Mouse (Mus musculus) forelimb bud, embryonic 11.5 days (tissue): ENCODE data around the gene Lrrc7.
"Not testable (repeated sequence)": the region's sequence is repeated elsewhere in the genome, so short reads cannot be mapped to it uniquely, and the experiment has no call there.

ENCODE experiments used
- DNase-seq: peaks from one replicate; pipeline ENCODE4 v3.0.0-alpha.2; 2012; ENCODE audit warnings: low read depth, low spot score

Lrrc7 gene

DNA sequence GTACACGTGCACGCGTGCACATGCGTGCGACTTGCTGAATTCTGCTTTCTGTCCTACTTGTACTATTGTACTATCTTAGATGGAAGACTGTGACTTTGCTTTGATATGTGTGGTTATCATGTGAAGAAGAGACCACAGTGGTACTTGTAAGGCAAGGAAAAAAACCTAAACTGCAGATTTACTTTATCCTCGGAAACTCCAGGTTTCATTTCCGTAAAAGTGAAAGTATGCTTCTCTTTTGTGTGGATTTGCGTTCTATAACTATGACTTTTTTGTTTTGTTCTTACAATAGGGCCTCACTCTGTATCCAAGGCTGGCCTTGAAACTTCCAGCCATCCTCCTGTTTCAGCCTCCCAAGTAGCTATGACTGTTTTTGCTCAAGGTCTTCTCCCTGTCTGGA is 392.8 kb downstream of the Lrrc7 start:
- no peak for DNase-seq

DNA sequence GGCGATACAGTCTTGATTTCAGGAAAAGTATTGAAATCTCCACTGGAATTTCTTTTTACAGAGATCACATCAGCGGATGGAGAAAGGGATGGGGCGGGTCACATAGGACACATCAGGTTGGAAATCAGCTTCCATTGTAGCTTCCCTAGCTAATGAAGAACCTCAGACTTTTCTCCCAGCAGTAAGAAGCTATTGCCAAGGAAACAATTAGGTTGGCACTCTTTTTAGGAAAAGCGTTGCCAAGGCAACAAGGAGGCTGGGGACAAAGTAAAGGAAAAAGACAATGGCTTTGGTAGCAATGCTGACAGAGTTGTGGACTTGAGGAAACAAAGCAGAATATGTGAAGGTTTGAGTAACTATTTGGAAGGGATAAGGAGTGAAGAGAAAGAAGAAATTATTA is 393.6 kb downstream of the Lrrc7 start:
- DNase-seq, result no peak

DNA sequence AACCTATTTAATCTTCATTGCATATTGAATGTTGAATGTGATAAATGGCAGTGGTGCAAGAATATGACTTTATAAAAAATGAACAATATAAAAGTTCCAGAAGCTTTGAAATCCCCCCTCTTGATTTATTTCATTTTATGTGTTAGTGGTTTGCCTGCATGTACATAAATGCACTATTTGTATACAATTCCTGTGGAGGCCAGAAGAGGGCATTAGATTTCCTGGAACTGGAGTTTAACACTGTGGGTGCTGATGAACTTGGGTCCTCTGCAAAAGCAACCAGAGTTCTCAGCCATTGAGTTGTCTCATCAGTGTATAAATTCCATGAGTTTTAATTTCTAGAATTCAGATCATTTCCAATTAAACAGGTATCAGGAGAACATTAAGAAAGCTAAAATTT is 397.0 kb downstream of the Lrrc7 start:
- DNase-seq, result no peak

DNA sequence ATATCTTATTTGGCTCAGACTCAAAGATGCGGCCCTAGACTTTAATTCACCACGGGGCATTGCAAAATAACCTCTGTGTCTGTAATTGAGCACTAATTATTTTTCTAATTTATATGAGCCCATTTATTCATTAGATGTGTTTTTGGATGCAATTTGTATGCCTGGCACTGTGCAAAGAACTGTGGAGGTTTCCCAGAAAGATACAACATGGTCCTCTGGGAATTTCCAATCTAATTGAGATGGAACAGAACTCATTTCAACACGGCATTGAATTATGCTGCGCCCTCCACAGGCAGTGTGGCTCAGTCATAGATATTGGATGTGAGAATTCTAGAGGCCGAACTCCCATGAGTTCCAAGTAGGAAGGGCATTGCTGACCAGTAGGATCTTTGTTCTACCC is 397.6 kb downstream of the Lrrc7 start:
- DNase-seq, result no peak

DNA sequence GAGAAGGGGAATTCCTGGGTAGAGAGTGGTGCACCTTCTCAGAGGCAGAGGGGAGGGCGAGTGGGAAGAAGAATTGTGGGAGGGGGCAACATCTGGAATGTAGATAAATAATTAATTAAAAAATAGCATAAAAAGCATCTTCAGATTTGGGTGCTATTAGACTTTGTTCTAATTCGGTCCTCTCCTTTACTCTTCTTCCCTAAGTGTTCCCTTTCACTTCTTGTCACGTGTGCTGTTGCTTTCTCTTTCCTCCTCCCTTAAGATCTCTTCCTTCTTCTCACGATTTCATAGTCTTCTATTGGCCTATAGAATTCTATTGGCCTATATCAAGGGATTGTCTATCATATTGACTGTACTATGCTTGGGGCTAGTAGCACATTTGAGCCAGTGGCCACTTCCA is 398.9 kb downstream of the Lrrc7 start:
- no peak for DNase-seq

DNA sequence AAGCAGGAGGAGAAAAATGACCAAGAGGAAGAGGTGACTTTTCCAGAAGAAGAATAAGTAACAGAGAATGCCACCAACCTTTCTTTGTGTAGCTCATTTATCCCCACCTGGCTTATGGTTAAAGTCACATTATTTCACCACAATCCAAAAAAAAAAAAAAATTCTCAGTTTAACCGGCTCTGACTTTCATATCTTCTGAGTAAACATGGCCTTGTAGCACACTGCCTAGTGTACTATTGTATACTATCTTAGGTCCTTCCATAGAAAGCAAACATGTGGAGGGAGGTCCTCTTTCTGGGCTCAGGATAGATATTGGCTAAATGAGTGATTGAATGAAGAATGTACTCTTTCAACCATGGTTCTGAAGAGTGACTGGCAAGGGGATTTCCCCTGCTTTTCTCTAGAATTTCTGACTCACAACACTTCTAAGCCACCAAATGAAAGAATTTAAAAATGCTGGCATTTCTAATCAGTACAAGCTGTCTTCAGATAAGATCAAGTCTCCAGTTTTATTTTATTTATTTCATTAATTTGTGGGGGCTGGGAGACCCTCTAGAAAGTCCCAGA is 400.0 kb downstream of the Lrrc7 start:
- DNase-seq, result no peak

DNA sequence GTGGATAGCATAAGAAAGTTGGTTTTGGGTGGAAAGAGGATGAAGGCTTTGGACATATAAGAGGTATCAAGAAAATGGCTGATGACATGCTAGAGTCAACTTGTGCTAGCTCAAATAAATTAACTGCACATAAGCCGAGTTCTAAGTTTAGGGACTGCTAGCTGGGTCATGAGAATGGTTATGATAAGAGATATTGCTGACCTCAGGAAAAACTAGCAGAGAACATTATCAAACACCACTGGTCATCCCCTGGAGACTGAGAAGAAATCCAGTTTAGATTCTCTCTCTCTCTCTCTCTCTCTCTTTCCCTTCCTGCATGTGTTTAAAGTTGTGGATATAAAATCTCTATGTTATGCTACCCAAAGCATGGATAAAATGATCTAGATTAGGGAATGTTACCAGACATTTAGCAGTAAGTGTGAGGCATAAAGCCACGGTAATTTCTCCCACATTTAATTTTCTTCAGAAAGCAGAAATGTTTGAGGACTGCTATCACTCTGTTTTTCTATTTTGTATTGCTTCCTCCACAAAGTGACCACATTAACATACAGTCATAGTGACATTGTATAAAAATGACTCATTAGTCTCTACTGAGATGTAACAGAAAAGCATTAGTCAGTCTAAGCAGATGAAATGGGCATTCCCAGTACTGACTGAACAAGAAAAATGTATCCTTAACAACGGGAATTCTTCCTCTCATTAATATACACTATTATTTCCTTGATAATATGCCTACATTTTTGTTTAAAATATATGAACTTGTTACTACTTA is 406.3 kb downstream of the Lrrc7 start:
- no peak for DNase-seq

DNA sequence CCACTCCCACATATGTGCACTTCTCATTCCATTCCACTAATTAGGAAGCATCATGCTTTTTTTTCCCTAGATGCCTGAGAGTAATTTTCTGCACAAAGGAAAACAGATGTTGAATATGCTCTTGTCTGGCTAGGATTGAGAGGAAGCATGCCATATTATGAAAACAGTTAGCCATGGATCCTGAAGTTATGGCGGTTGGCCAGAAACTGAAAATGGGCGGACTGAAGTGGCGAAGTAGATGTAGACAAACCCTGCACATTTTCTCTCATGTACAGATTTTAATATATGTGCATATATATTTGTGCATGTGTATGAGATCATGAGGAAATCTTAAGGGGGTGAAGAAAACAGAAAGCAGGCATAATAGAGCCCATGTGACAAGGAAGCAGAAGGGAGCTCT is 407.9 kb downstream of the Lrrc7 start:
- DNase-seq, result no peak

DNA sequence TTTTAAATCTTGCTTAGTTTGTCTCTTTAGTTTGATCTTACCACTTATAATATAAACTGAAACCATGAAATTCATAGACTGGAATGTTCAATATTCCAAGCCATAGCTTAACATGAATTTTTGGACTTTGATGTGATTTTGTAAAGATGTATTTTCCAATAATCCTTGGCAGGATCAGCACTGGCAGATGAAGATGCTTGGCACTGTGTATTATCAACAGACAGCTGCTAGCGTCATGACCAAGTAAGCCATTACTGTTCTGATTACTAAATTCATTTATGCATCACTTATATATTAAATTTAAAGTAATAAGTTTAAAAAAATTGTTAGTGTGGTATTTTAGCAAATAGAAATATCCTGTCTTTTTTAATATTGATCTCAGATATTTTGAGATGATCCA is 413.0 kb downstream of the Lrrc7 start:
- DNase-seq, result no peak

DNA sequence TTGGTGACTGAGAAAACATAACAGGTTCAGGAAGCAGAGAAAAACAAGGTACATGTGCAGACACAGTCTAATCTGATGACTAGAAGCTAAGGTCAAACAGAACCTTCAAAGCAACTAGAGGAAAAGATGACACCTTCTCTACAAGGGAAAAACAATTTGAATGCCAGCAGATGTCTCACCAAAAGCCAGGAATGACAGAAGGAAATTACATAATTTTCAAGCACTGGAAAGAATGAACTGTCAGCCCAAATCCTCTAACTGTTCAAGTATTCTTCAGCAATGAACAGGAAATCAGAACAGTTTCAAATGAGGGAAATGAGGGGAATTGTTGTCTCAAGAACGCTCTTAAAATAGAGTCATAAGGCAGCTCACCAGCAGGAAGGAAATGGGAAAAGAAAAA is 421.4 kb downstream of the Lrrc7 start:
- DNase-seq, result no peak

DNA sequence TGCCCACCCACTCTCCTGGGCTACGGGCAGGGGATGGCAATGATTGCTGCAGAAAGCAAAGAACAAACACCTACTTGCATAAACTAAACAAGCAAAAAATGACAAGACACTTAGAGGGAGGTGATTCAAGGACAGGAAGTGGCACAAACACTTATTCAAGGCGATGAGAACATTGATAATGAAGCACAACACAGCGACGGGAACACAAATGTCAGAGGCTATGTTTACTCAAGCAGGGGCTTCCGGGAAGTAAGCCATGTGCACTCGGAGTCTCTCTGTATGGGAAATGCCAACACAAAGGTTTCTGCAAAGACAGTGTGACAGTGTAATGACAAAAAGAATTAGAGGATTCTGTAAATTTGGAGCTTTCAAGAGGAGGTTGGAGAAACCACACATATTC is 424.2 kb downstream of the Lrrc7 start:
- DNase-seq, result no peak

DNA sequence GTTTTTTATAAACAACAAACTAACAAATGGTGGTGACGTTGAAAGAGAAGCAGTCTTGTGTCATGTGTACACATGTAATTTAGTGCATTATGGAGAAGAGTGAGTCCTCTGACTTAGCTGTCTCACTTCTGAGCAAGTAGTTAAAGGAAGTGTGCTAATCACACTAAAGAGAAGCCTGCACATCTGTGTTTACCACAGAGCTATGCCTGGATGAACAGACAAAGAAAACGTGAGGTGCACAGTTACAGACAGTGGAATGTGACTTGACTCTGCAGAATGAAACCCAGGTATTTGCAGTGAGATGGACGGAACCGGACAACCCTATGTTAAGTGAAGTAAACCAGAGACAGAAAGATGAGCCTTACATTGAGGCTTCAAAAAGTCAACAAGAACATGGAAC is 430.3 kb downstream of the Lrrc7 start:
- no peak for DNase-seq

DNA sequence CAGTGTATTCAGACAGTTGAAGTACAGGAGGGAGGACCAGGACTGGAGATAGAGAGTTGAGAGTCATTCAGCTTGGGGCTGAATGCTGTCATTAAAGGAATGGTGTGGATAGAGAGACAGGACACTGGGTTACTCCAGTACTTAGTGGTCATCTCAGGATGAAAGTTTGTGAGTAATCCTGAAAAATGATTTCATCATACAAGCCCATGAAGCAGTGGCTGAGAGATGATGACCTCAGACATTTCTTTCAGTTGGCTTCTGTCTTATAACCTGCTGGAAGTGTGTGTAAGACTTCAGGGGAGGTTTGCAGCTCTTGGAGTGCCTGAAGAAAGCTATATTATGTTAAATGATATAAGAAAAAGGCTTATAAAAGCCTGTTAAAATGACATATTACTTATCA is 430.8 kb downstream of the Lrrc7 start:
- DNase-seq, result no peak

DNA sequence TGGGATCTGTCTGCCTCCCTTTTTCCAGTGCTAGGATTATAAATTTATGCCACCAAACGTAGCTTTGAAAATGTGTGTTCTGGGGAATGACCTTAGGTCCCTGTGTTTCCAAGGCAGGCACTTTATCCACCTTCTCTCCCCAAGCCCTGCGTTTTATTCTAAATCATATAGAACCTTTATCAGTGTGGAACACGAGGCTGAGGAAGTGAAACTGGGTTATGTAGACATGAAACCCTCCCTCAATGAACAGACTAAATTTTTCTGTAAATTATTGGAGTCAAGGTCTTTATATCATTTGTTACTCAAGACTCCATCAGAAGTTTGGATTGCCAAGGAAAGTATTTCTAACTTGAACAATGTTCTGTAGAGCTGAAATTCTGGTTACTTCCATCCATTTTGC is 439.1 kb downstream of the Lrrc7 start:
- no peak for DNase-seq

DNA sequence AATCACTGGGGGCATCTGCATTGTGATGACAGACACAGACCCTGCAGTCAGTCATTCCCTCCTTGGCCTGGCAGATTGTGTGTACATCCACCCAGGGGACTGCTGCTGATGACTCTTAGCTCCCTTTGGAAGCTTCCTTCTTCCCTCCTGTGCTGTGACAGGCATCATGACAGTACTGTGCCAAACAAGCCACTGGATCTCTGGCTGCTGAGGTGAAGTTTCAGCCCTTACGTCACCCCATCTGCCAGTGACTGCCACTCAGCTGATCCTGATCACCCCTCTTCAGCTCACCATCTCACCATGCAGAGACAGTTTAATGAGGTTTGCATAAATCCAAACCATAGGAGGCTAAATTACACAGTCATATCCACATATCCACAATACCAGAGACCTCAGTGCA is 456.8 kb downstream of the Lrrc7 start:
- DNase-seq, result no peak

DNA sequence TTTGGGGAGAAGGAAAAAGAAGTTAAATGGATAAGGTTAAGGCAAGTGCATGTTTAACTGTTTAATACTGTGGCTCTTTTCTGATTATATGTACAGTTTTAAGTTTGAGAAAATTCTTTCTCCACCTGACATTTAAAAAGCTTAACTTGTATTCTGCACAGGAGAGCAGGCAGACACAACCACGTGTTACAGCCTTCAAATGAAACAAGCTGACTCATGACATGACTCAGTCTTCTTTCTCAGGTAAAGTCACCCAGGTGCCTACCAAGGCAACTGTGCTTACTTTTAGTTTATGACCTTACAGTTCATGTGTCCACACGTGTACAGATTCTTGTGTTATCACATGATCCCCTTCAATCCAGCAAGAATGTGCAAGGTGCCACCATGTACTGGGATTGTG is 458.6 kb downstream of the Lrrc7 start:
- DNase-seq, result no peak

DNA sequence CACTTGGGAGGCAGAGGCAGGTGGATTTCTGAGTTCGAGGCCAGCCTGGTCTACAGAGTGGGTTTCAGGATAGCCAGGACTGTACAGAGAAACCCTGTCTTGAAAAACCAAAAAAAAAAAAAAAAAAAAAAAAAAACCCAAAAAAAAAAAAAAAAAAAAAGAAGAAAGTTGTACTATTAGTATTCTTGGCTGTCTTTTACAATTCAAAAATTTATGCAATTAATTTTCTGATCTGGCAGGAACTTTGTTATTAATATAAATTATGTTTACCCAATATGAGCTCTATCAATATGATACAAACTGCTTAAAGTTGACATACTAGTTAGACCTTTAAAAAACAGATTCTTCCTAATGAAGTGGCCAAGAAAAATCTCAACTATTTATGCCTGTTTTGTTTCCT is 459.5 kb downstream of the Lrrc7 start:
- not testable (repeated sequence) for DNase-seq

DNA sequence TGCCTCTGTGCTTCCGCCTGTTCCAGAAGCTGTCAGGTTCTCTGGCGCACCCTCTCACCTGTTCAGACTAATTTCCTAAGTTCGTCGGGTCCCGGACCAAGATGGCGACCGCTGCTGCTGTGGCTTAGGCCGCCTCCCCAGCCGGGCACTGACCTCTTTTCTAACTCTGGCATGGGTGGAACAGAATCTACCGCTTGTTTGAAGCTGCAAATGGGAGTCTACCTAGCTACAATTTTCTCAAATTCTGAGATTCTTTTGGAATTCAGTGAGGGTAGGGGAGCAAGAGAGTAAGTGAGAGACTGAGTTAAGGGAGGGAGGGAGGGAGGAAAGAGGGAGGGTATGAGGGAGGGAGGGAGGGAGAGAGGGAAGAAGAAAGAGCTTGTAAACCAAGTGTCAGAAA is 460.0 kb downstream of the Lrrc7 start:
- not testable (repeated sequence) for DNase-seq

DNA sequence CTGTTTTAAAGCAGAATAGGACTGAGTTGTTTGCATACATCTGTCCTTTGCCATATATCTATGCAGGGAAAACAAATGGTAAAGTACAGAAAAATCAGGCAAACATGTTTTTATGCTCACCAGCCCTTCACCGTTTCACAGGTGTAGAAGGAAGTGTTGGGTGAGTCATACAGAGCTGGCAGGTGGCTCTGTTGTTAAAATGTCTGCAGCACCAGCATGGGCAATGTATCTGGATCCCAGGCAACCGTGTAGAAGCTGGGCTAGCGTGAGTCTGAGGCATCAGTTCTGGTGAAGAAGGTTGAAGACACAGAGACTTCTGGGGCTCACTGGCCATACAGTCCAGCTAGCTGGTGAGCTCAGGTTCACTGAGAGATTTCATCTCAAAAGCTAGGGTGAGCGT is 468.1 kb downstream of the Lrrc7 start:
- no peak for DNase-seq

DNA sequence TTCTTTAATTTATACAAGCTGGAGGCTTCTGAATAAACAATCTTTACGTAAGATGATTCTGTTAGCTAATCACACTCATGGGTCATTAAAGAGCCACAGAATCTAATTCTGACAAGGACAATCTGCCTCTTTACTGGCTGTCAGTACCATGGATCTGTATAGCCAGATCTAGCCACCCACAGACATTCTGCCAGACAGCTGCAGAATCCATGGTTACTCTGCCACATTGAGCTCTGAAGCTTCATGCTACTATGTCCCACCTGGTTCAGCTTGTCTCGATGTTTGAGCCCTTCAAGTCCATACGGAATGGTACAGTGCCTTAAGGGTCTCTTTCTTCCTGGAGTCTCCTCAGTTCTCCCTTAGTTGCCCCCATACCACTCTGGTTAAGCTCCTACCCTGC is 470.4 kb downstream of the Lrrc7 start:
- DNase-seq, result no peak

DNA sequence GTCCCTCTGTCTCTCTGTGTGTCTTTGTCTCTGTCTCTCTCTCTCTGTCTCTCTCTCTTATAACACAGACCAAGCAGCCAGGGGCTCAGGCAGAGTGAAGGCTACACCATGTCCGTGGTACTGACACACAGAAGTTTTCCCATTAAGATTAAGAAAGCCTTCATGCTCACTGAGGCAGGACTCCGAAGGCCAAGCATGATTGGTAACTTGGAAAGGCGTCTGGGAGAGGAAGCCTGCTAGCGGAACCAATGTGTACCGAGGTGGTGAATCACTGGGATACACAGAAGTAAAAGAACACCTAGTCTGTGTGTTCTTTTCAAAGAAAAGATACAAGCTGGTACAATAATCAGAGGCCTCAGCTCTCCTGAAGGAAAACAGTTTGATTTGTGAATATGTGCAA is 484.2 kb downstream of the Lrrc7 start:
- DNase-seq, result no peak

DNA sequence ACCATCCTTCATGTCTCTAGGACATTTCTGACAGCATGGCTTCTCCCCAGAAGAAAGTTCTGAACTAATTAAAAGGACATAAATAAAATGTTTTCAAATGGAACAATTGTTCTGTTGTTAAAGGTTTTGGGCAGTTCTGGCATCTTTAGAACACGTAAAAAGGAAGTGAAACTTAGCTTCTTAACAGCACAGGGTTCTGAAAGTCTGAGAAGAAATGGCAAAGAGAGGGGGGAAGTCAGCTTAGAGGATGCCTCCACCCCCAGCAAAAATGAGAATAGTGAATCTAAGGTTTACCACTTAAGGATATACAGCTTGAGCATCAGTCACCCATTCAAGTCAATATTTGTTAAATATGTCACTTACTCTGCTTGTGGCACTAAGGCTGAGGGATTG is 484.6 kb downstream of the Lrrc7 start:
- no peak for DNase-seq

DNA sequence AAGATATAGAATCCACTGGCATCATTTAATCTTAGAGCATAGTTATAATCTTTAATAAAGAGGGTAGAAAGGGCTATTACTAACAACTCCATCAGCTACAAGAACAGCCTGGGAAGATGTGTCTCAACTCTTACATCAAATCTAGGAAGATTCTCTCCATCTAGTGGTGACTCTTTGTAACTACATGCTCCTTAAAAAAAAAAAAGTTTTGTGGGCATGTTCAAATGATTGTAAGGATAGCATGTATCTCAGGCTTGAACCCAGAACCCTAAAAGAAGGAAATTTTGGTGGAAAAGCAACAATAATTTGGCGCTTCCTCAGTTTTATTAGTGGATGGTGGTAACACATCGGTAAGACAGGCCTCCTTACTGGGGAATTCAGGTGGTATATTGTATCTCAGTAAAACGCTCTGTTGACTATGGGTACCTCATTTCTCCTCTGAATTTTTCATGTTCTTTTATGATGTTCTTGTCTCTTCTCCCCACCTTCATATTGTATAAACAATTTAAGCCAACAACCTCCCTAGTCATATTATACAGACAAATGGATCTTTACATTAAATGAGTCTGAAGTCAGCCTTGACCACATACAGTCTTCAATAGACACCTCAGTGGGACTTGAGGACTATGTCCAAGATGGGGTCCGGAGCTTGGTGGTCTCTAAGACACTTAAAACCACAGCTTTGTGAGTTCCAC is 485.2 kb downstream of the Lrrc7 start:
- peak; percentile 41 for DNase-seq
